Mouse (Mus musculus) midbrain, embryonic 14.5 days (tissue): ENCODE data around the gene Lmo2. TPM values are rescaled to one million over a fixed set of nuclear protein-coding genes. Genes with fewer than 3 reads are reported as not detected.

Source experiments
- ATAC-seq: fragments of 200-750 bp; cut with Nextera tagmentation; 2 replicates; pipeline ENCODE4 v1.8.0; 2017; ENCODE audit warnings: moderate number of reproducible peaks, moderate library complexity; ENCODE audit not compliant: low FRiP score, low TSS enrichment
- DNase-seq: peaks from one replicate; pipeline ENCODE4 v3.0.0-alpha.2; 2015
- H3K27ac ChIP-seq: fragments of 300-500 bp; sonication (generic); replicated peaks from 2 replicates; pipeline ENCODE4 v1.5.1; 2014; ENCODE audit warnings: mild to moderate bottlenecking, low read depth, low read length, moderate library complexity
- H3K27me3 ChIP-seq: fragments of 300-500 bp; sonication (generic); 2 replicates; pipeline ENCODE4 v1.6.1; 2014; ENCODE audit warnings: low read length, control low read depth, mixed read lengths; ENCODE audit not compliant: control insufficient read depth, insufficient read depth
- H3K36me3 ChIP-seq: fragments of 300-500 bp; sonication (generic); 2 replicates; pipeline ENCODE4 v1.6.1; 2014; ENCODE audit warnings: low read length, control low read depth; ENCODE audit not compliant: control insufficient read depth, insufficient read depth
- H3K4me1 ChIP-seq: fragments of 300-500 bp; sonication (generic); 2 replicates; pipeline ENCODE4 v1.6.1; 2014; ENCODE audit warnings: mild to moderate bottlenecking, antibody characterized with exemption, low read length, control low read depth; ENCODE audit not compliant: control insufficient read depth, insufficient read depth
- H3K4me2 ChIP-seq: fragments of 300-500 bp; sonication (generic); 2 replicates; pipeline ENCODE4 v1.6.1; 2014; ENCODE audit warnings: mild to moderate bottlenecking, low read length, moderate library complexity
- H3K4me3 ChIP-seq: fragments of 300-500 bp; sonication (generic); replicated peaks from 2 replicates; pipeline ENCODE4 v1.5.1; 2014; ENCODE audit warnings: low read depth, low read length
- H3K9ac ChIP-seq: fragments of 300-500 bp; sonication (generic); replicated peaks from 2 replicates; pipeline ENCODE4 v1.6.1; 2014; ENCODE audit warnings: mild to moderate bottlenecking, low read length, moderate library complexity
- H3K9me3 ChIP-seq: fragments of 300-500 bp; sonication (generic); 2 replicates; pipeline ENCODE4 v1.6.1; 2016; ENCODE audit warnings: low read length, control low read depth, mixed read lengths; ENCODE audit not compliant: control insufficient read depth
- WGBS: fragments of 180-500 bp; shearing (Covaris S2); extraction: QIAGEN DNeasy Blood & Tissue Kit; methylation state at CpG from one replicate; pipeline ENCODE4 v1.1.7; 2014; 5-methylcytosine and 5-hydroxymethylcytosine counted together
- polyA plus RNA-seq: library from polyadenylated mRNA; unstranded; fragments of >200 nt; fragmentation: Nextera tagmentation; extraction: Ambion mirVana; gene quantifications from 2 replicates; pipeline ENCODE4 v1.2.1, GENCODE M21; 2014

Lmo2 gene
- 25.8 and 31.6 TPM in 2 replicates for polyA plus RNA-seq

DNA sequence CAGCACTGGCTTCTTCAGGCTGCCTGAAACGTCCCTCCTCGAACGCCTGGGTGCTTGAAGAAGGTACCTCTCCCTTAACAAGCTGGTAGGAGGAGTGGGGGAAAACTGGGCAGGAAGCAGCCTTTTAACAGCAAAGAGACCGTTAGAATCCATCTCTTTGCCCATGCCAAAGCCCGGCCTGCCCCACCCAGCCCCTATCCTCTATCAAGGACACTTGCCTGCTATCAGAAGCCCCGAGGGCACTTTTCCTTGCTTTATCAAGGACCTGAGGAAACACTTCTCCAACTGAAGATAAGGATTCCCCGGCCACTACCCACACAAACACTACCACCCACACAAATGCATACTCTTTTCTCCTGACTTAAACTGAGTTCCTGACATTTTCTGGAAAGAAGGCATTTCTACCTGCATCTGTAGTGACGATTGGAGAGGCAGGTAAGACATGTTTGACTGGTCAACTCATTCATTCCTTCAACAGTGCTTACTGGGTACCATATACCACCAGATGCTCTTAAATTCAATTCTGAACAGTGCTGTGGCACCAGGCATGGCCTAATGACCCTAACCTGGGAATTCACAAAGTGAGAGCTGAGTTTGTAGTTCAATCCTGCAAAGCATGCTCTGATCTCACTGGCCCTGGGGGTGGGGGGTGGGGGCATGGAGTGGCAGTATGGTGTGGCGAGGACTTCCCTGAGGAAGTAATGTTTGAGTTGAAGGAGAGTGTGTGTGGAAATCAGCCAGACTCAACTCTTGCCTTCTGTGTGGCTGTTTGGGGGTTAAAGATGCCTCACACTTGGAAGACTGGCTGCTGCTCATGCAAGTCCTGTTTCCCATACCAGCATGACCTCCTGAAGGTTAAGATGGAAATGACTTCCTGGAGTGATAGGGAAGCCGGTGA lies at the start of gene Lmo2:
TSS of gene Lmo2 (plus strand) at position 338 of the 898 bp plus-strand sequence.
- 82% methylated on average over 10 of the region's 10 CpGs for WGBS
- no peak for DNase-seq

GRCm38 (mm10) chr2:103910601-103911000 lies 47.2 kb upstream of the Lmo2 start:
- no peak overlapping the region for H3K4me2 ChIP-seq
- no peaks in the 10 kb centered on the region for H3K9me3 ChIP-seq
- H3K4me1 ChIP-seq, result 0 out of 2 replicates have a peak, but pooled peaks cover 3% of the 10 kb centered on the region
- no peaks in the 10 kb centered on the region for H3K27me3 ChIP-seq
- H3K27ac ChIP-seq, result no peak overlapping the region
- DNase-seq, result no peak
- H3K9ac ChIP-seq, result no peak overlapping the region
- 89% methylated on average over 5 of the region's 5 CpGs for WGBS
- no peak for ATAC-seq
- H3K36me3 ChIP-seq, result no peaks in the 10 kb centered on the region
- H3K4me3 ChIP-seq, result no peak overlapping the region

More for the DNA sequence above, at the start of gene Lmo2:
- Histone ChIP-seq H3K4me2 (no peak within 1 kb of the TSS), H3K9me3 (no peaks in the 10 kb centered on the region), H3K27ac (no peak within 1 kb of the TSS), H3K4me3 (no peak within 1 kb of the TSS), H3K4me1 (no peaks in the 10 kb centered on the region), H3K36me3 (no peaks in the 10 kb centered on the region), H3K9ac (no peak within 1 kb of the TSS), H3K27me3 (no peaks in the 10 kb centered on the region)
- ATAC-seq, result no peak

- 88% methylated on average over 16 of the region's 16 CpGs for WGBS
- no peaks in the 10 kb centered on the region for H3K36me3 ChIP-seq
- ATAC-seq (no peak), DNase-seq (no peak)
- no peak overlapping the region for H3K4me2 ChIP-seq
- no peak overlapping the region for H3K9ac ChIP-seq
- H3K4me3 ChIP-seq, result no peak overlapping the region
- no peaks in the 10 kb centered on the region for H3K4me1 ChIP-seq
- no peaks in the 10 kb centered on the region for H3K27me3 ChIP-seq
- H3K27ac ChIP-seq, result no peak overlapping the region
- H3K9me3 ChIP-seq, result no peaks in the 10 kb centered on the region
These were observed 45.1 kb upstream of the Lmo2 start for GRCm38 (mm10) chr2:103912481-103913251.

- Histone ChIP-seq H3K4me2 (no peak overlapping the region), H3K36me3 (no peaks in the 10 kb centered on the region), H3K4me3 (no peak overlapping the region), H3K9me3 (no peaks in the 10 kb centered on the region), H3K27ac (no peak overlapping the region), H3K27me3 (no peaks in the 10 kb centered on the region), H3K4me1 (no peaks in the 10 kb centered on the region), H3K9ac (no peak overlapping the region)
- WGBS, result 87% methylated on average over 6 of the region's 6 CpGs
- ATAC-seq, result no peak
- DNase-seq, result no peak
These were observed 44.5 kb upstream of the Lmo2 start for GRCm38 (mm10) chr2:103913252-103913650.

- WGBS, result 93% methylated on average over 5 of the region's 5 CpGs
- Histone ChIP-seq H3K27ac (no peak overlapping the region), H3K27me3 (no peaks in the 10 kb centered on the region), H3K4me1 (no peaks in the 10 kb centered on the region), H3K9ac (no peak overlapping the region), H3K36me3 (no peaks in the 10 kb centered on the region), H3K4me3 (no peak overlapping the region), H3K9me3 (no peaks in the 10 kb centered on the region), H3K4me2 (no peak overlapping the region)
- DNase-seq (no peak), ATAC-seq (no peak)
These were observed 41.7 kb upstream of the Lmo2 start for GRCm38 (mm10) chr2:103916069-103916468.

GRCm38 (mm10) chr2:103917375-103917774 lies 40.4 kb upstream of the Lmo2 start:
- no peaks in the 10 kb centered on the region for H3K36me3 ChIP-seq
- H3K27me3 ChIP-seq, result no peaks in the 10 kb centered on the region
- DNase-seq (no peak), ATAC-seq (no peak)
- no peak overlapping the region for H3K27ac ChIP-seq
- no peaks in the 10 kb centered on the region for H3K4me1 ChIP-seq
- no peaks in the 10 kb centered on the region for H3K9me3 ChIP-seq
- H3K4me3 ChIP-seq, result no peak overlapping the region
- 67% methylated on average over 5 of the region's 5 CpGs for WGBS
- H3K9ac ChIP-seq, result no peak overlapping the region
- no peak overlapping the region for H3K4me2 ChIP-seq

- no peak for ATAC-seq
- H3K4me1 ChIP-seq, result no peaks in the 10 kb centered on the region
- no peaks in the 10 kb centered on the region for H3K36me3 ChIP-seq
- no peak for DNase-seq
- 91% methylated on average over 2 of the region's 2 CpGs for WGBS
- no peaks in the 10 kb centered on the region for H3K27me3 ChIP-seq
- no peak overlapping the region for H3K27ac ChIP-seq
- no peak overlapping the region for H3K4me3 ChIP-seq
- H3K9me3 ChIP-seq, result no peaks in the 10 kb centered on the region
- H3K4me2 ChIP-seq, result no peak overlapping the region
- no peak overlapping the region for H3K9ac ChIP-seq
These were observed 39.4 kb upstream of the Lmo2 start for GRCm38 (mm10) chr2:103918375-103918774.

GRCm38 (mm10) chr2:103919488-103919887 lies 38.3 kb upstream of the Lmo2 start:
- Histone ChIP-seq H3K4me3 (no peak overlapping the region), H3K9ac (no peak overlapping the region), H3K4me2 (no peak overlapping the region), H3K27me3 (no peaks in the 10 kb centered on the region), H3K9me3 (no peaks in the 10 kb centered on the region), H3K27ac (no peak overlapping the region), H3K4me1 (no peaks in the 10 kb centered on the region), H3K36me3 (no peaks in the 10 kb centered on the region)
- no peak for DNase-seq
- WGBS, result 51% methylated on average over 6 of the region's 6 CpGs
- ATAC-seq, result no peak
